Mouse (Mus musculus) ES-E14 (cell line): ENCODE data around the gene Spred3.
"Not testable (repeated sequence)": the region's sequence is repeated elsewhere in the genome, so short reads cannot be mapped to it uniquely, and the experiment has no call there.

ENCODE experiments used
- CHD2 ChIP-seq: IDR thresholded peaks from 2 replicates; pipeline ENCODE4 v1.6.1; 2014; ENCODE audit warnings: mild to moderate bottlenecking, low read depth, low read length, inconsistent platforms
- HCFC1 ChIP-seq: IDR thresholded peaks from 2 replicates; pipeline ENCODE4 v1.6.1; 2012; ENCODE audit warnings: low read length, inconsistent platforms, borderline replicate concordance; ENCODE audit not compliant: insufficient read depth
- MAFK ChIP-seq: IDR thresholded peaks from 2 replicates; pipeline ENCODE4 v1.6.1; 2014; ENCODE audit warnings: mild to moderate bottlenecking, low read depth, low read length, inconsistent platforms; ENCODE audit not compliant: insufficient read depth
- ZC3H11A ChIP-seq: IDR thresholded peaks from 2 replicates; pipeline ENCODE4 v1.6.1; 2012; ENCODE audit warnings: low read depth, mild to moderate bottlenecking, inconsistent platforms, low read length, borderline replicate concordance
- ZNF384 ChIP-seq: IDR thresholded peaks from 2 replicates; pipeline ENCODE4 v1.6.1; 2012; ENCODE audit warnings: low read depth, low read length, inconsistent platforms

GRCm38 (mm10) chr7:29212775-29213560 lies 42.8 kb upstream of the Spred3 start:
- not testable (repeated sequence) for TF ChIP-seq ZNF384, CHD2, HCFC1, MAFK, ZC3H11A
